Mouse (Mus musculus) thymus, adult 2 months (tissue): ENCODE measurements at regions not wholly inside any gene's neighbourhood (a gene's known extent, or its start where the extent isn't known, plus 50 kb on each side); places are given as distances from the start of the nearest gene placed in this dataset.

Experiments used
- DNase-seq: peaks from one replicate; pipeline ENCODE4 v3.0.0; 2021
- H3K27ac ChIP-seq: fragments of 200-500 bp; 2 replicates; pipeline ENCODE4 v1.5.1; 2012; ENCODE audit warnings: low read length, control low read depth; ENCODE audit not compliant: control insufficient read depth, insufficient read depth
- H3K27me3 ChIP-seq: fragments of 200-500 bp; 2 replicates; pipeline ENCODE4 v1.6.1; 2012; ENCODE audit warnings: mild to moderate bottlenecking, low read length, moderate library complexity, mixed read lengths; ENCODE audit not compliant: control insufficient read depth, insufficient read depth
- H3K36me3 ChIP-seq: fragments of 200-500 bp; 2 replicates; pipeline ENCODE4 v1.6.1; 2012; ENCODE audit warnings: mild to moderate bottlenecking, low read length, moderate library complexity; ENCODE audit not compliant: control insufficient read depth, insufficient read depth
- H3K4me1 ChIP-seq: fragments of 200-500 bp; replicated peaks from 2 replicates; pipeline ENCODE4 v1.6.1; 2012; ENCODE audit warnings: low read length; ENCODE audit not compliant: control insufficient read depth, insufficient read depth
- H3K4me3 ChIP-seq: fragments of 200-500 bp; 2 replicates; pipeline ENCODE4 v1.5.1; 2012; ENCODE audit warnings: mild to moderate bottlenecking, low read length, control low read depth, moderate library complexity; ENCODE audit not compliant: control insufficient read depth, insufficient read depth
- CTCF ChIP-seq: fragments of 200-500 bp; IDR thresholded peaks from 2 replicates; pipeline ENCODE4 v1.5.1; 2012; ENCODE audit warnings: mild to moderate bottlenecking, control low read depth, low read length, moderate library complexity, borderline replicate concordance; ENCODE audit not compliant: control insufficient read depth, poor library complexity, insufficient read depth; ENCODE audit errors: extremely low read depth
- POLR2A ChIP-seq: fragments of 200-500 bp; IDR thresholded peaks from 2 replicates; pipeline ENCODE4 v1.6.1; 2012; ENCODE audit warnings: mild to moderate bottlenecking, low read length, control low read depth, moderate library complexity; ENCODE audit not compliant: control insufficient read depth, poor library complexity, insufficient read depth; ENCODE audit errors: extremely low read depth
- WGBS: fragments of 180-500 bp; shearing (Covaris S2); methylation state at CpG from one replicate; pipeline ENCODE4 v1.1.7; 2018; 5-methylcytosine and 5-hydroxymethylcytosine counted together

- TF ChIP-seq POLR2A (no peak), CTCF (no peak)
- no peak overlapping the region for H3K4me3 ChIP-seq
- H3K27ac ChIP-seq: no peak overlapping the region
- no peaks in the 10 kb centered on the region for H3K27me3 ChIP-seq
- peaks cover 6% of the 10 kb centered on the region for H3K4me1 ChIP-seq
- no peaks in the 10 kb centered on the region for H3K36me3 ChIP-seq
- no peak for DNase-seq
- WGBS: 97% methylated on average over 10 of the region's 10 CpGs
Observed at GRCm38 (mm10) chr4:101333868-101334267, 68.8 kb upstream of the Jak1 start.

DNA sequence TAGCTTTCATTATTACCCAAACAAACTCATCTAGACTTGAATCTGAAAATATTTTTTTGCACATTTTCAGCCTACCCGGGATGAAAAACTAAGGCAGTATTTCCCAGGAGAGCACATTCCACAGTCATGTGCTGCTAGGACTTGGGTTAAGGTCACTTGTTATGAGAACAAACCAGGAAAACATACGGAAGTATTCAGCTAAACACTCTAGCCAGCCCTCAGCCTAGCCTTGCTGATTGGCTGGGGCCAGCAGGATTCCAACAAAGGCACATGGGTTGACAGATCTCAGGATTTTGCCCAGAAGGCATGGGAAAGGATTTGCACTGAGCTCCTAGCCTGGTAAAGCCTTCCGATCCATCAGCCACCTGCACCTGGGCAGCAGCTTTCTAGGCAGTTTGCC lies 68.0 kb upstream of the Jak1 start:
- 94% methylated on average over 3 of the region's 3 CpGs for WGBS
- H3K27me3 ChIP-seq: no peaks in the 10 kb centered on the region
- no peak overlapping the region for H3K4me3 ChIP-seq
- no peak overlapping the region for H3K27ac ChIP-seq
- no peak for TF ChIP-seq CTCF
- TF ChIP-seq POLR2A: no peak
- H3K4me1 ChIP-seq: peaks cover 8% of the 10 kb centered on the region
- no peaks in the 10 kb centered on the region for H3K36me3 ChIP-seq
- DNase-seq: no peak

DNA sequence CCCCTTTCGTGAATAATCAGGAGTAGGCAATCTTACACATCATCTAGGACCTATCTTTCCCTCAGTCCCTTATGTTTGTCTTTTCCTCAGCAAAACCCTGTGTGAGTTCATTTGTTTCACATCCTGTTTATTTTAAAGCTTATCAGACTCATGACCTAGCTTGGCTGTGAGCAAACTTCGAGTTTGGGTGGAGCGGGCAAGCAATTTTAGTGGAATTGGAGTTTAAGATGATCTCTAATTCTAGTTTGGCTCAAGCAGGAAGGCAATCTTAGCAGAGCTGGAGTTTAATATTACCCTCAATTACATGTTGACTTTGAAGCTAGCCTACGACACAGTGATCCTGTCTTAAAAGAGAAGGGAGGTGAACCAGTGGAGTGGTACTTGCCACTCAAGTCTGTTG lies 66.1 kb upstream of the Jak1 start:
- no peak for DNase-seq
- TF ChIP-seq POLR2A (no peak), CTCF (no peak)
- Histone ChIP-seq H3K36me3 (no peaks in the 10 kb centered on the region), H3K4me3 (no peak overlapping the region), H3K27me3 (no peaks in the 10 kb centered on the region), H3K27ac (no peak overlapping the region), H3K4me1 (peaks cover 8% of the 10 kb centered on the region)
- 89% methylated on average over 4 of the region's 4 CpGs for WGBS

- TF ChIP-seq POLR2A: no peak
- TF ChIP-seq CTCF: no peak
- WGBS: 40% methylated on average over 7 of the region's 7 CpGs
- Histone ChIP-seq H3K36me3 (no peaks in the 10 kb centered on the region), H3K4me1 (peaks cover 8% of the 10 kb centered on the region), H3K27ac (no peak overlapping the region), H3K27me3 (no peaks in the 10 kb centered on the region), H3K4me3 (no peak overlapping the region)
- DNase-seq: no peak
Observed at GRCm38 (mm10) chr4:101329060-101329459, 64.0 kb upstream of the Jak1 start.

- DNase-seq: no peak
- H3K4me1 ChIP-seq: peaks cover 8% of the 10 kb centered on the region
- TF ChIP-seq POLR2A: no peak
- no peak for TF ChIP-seq CTCF
- H3K27ac ChIP-seq: no peak overlapping the region
- 90% methylated on average over 3 of the region's 3 CpGs for WGBS
- no peaks in the 10 kb centered on the region for H3K27me3 ChIP-seq
- no peaks in the 10 kb centered on the region for H3K36me3 ChIP-seq
- no peak overlapping the region for H3K4me3 ChIP-seq
Observed at GRCm38 (mm10) chr4:101326067-101326466, 61.0 kb upstream of the Jak1 start.

GRCm38 (mm10) chr4:101321731-101322130 lies 56.6 kb upstream of the Jak1 start:
- Histone ChIP-seq H3K36me3 (no peaks in the 10 kb centered on the region), H3K27me3 (no peaks in the 10 kb centered on the region), H3K4me3 (no peak overlapping the region), H3K27ac (no peak overlapping the region), H3K4me1 (no peaks in the 10 kb centered on the region)
- no peak for DNase-seq
- WGBS: 77% methylated on average over 2 of the region's 2 CpGs
- TF ChIP-seq CTCF (no peak), POLR2A (no peak)

DNA sequence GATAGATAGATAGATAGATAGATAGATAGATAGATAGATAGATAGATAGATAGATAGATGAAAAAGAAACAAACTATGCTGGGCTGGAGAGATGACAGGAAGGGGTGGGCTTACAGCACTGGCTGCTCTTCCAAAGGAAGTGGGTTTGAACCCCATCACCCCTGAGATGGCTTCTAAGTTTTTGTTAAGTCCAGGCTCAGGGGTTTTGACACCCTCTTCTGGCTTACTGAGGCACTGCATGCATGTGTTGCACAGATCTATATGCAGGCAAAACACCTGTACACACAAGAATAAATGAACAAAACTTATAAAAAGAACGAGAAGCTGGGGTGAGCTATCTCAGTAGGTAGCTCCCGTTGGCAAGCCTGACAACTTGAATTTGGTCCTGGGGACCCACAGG lies 55.5 kb upstream of the Jak1 start:
- Histone ChIP-seq H3K27ac (no peak overlapping the region), H3K4me3 (no peak overlapping the region), H3K36me3 (no peaks in the 10 kb centered on the region), H3K27me3 (no peaks in the 10 kb centered on the region), H3K4me1 (no peaks in the 10 kb centered on the region)
- DNase-seq: peak; percentile 81
- 33% methylated on average over 2 of the region's 2 CpGs for WGBS
- TF ChIP-seq POLR2A (no peak), CTCF (no peak)
